Mouse (Mus musculus): ENCODE measurements around the gene Dct. TPM values are rescaled to one million over a fixed set of nuclear protein-coding genes. Genes with fewer than 3 reads are reported as not detected.
A peak's percentile ranks its signal among the peaks of the same experiment; 100 is the strongest.

Gene Dct
- polyA plus RNA-seq, 1 experiment from 2014 or later: 1.4 TPM

GRCm38 (mm10) chr14:118069439-118070079 lies 17.5 kb upstream of the Dct start:
- Histone ChIP-seq H3K4me1 (replicated peaks) (no peaks in the 10 kb centered on the region), H3K36me3 (no peaks in the 10 kb centered on the region), H3K27me3 (replicated peaks) (no peaks in the 10 kb centered on the region), H3K4me3 (replicated peaks) (no peak overlapping the region), H3K27ac (no peak overlapping the region), H3K9me3 (no peaks in the 10 kb centered on the region), H3K9ac (no peak overlapping the region), H3K4me2 (replicated peaks) (no peak overlapping the region)
- 0 out of 2 replicates have a peak, but pooled peaks have one; percentile 43 for ATAC-seq
- WGBS: 73% methylated on average over 12 of the region's 12 CpGs

- Histone ChIP-seq H3K27ac (no peak overlapping the region), H3K9me3 (no peaks in the 10 kb centered on the region), H3K27me3 (replicated peaks) (no peaks in the 10 kb centered on the region), H3K4me1 (replicated peaks) (no peaks in the 10 kb centered on the region), H3K4me3 (replicated peaks) (no peak overlapping the region), H3K9ac (no peak overlapping the region), H3K4me2 (replicated peaks) (no peak overlapping the region), H3K36me3 (no peaks in the 10 kb centered on the region)
- WGBS: 82% methylated on average over 7 of the region's 7 CpGs
- no peak for ATAC-seq
Observed at GRCm38 (mm10) chr14:118061766-118062432, 9.9 kb upstream of the Dct start.

GRCm38 (mm10) chr14:118058581-118058886 lies 6.5 kb upstream of the Dct start:
- H3K27me3 ChIP-seq (replicated peaks): no peaks in the 10 kb centered on the region
- no peaks in the 10 kb centered on the region for H3K36me3 ChIP-seq
- peak; percentile 77 for ATAC-seq
- H3K27ac ChIP-seq: no peak overlapping the region
- H3K9ac ChIP-seq: no peak overlapping the region
- no peaks in the 10 kb centered on the region for H3K4me1 ChIP-seq (replicated peaks)
- no peak overlapping the region for H3K4me3 ChIP-seq (replicated peaks)
- no peak overlapping the region for H3K4me2 ChIP-seq (replicated peaks)
- no peaks in the 10 kb centered on the region for H3K9me3 ChIP-seq
- WGBS: 70% methylated on average over 4 of the region's 4 CpGs

GRCm38 (mm10) chr14:118057696-118058580 lies 5.9 kb upstream of the Dct start:
- H3K4me2 ChIP-seq (replicated peaks): no peak overlapping the region
- no peaks in the 10 kb centered on the region for H3K9me3 ChIP-seq
- no peaks in the 10 kb centered on the region for H3K4me1 ChIP-seq (replicated peaks)
- peak; percentile 77 for ATAC-seq
- H3K27me3 ChIP-seq (replicated peaks): no peaks in the 10 kb centered on the region
- no peaks in the 10 kb centered on the region for H3K36me3 ChIP-seq
- WGBS: 76% methylated on average over 25 of the region's 25 CpGs
- no peak overlapping the region for H3K4me3 ChIP-seq (replicated peaks)
- no peak overlapping the region for H3K27ac ChIP-seq
- H3K9ac ChIP-seq: no peak overlapping the region

- H3K27ac ChIP-seq: no peak overlapping the region
- H3K27me3 ChIP-seq (replicated peaks): no peaks in the 10 kb centered on the region
- no peaks in the 10 kb centered on the region for H3K9me3 ChIP-seq
- no peaks in the 10 kb centered on the region; the same call in 1 of the 2 replicates for H3K4me1 ChIP-seq (replicated peaks)
- H3K4me2 ChIP-seq (replicated peaks): no peak overlapping the region
- H3K4me3 ChIP-seq (replicated peaks): no peak overlapping the region
- WGBS: 84% methylated on average over 11 of the region's 11 CpGs
- H3K9ac ChIP-seq: no peak overlapping the region
- no peaks in the 10 kb centered on the region for H3K36me3 ChIP-seq
- ATAC-seq: no peak
Observed at GRCm38 (mm10) chr14:118052770-118053169, 726 bp upstream of the Dct start.

GRCm38 (mm10) chr14:118051396-118051795 lies 648 bp downstream of the Dct start:
- Histone ChIP-seq H3K27me3 (replicated peaks) (no peaks in the 10 kb centered on the region), H3K4me2 (replicated peaks) (peak overlapping the region; percentile 22; the same call in 1 of the 2 replicates), H3K4me1 (replicated peaks) (no peaks in the 10 kb centered on the region; the same call in 1 of the 2 replicates), H3K27ac (0 out of 2 replicates have a peak overlapping the region, but pooled peaks have one; percentile 25), H3K4me3 (replicated peaks) (no peak overlapping the region), H3K9me3 (no peaks in the 10 kb centered on the region), H3K9ac (no peak overlapping the region), H3K36me3 (no peaks in the 10 kb centered on the region)
- ATAC-seq: no peak
- 68% methylated on average over 11 of the region's 11 CpGs for WGBS

GRCm38 (mm10) chr14:118050990-118051389 lies 1.1 kb downstream of the Dct start:
- Histone ChIP-seq H3K9me3 (no peaks in the 10 kb centered on the region), H3K27ac (0 out of 2 replicates have a peak overlapping the region, but pooled peaks have one; percentile 25), H3K27me3 (replicated peaks) (no peaks in the 10 kb centered on the region), H3K4me3 (replicated peaks) (no peak overlapping the region), H3K9ac (no peak overlapping the region), H3K4me1 (replicated peaks) (no peaks in the 10 kb centered on the region; the same call in 1 of the 2 replicates), H3K36me3 (no peaks in the 10 kb centered on the region), H3K4me2 (replicated peaks) (peak overlapping the region; percentile 22; the same call in 1 of the 2 replicates)
- WGBS: 56% methylated on average over 12 of the region's 12 CpGs
- peak; percentile 89 for ATAC-seq

GRCm38 (mm10) chr14:118050431-118050830 lies 1.6 kb downstream of the Dct start:
- ATAC-seq: no peak
- no peak overlapping the region for H3K4me3 ChIP-seq (replicated peaks)
- H3K4me2 ChIP-seq (replicated peaks): no peak overlapping the region
- no peak overlapping the region for H3K27ac ChIP-seq
- H3K36me3 ChIP-seq: no peaks in the 10 kb centered on the region
- H3K27me3 ChIP-seq (replicated peaks): no peaks in the 10 kb centered on the region
- H3K4me1 ChIP-seq (replicated peaks): no peaks in the 10 kb centered on the region; the same call in 1 of the 2 replicates
- WGBS: 72% methylated on average over 10 of the region's 10 CpGs
- no peaks in the 10 kb centered on the region for H3K9me3 ChIP-seq
- H3K9ac ChIP-seq: no peak overlapping the region

- no peaks in the 10 kb centered on the region for H3K36me3 ChIP-seq
- no peaks in the 10 kb centered on the region for H3K9me3 ChIP-seq
- WGBS: 70% methylated on average over 12 of the region's 12 CpGs
- no peak overlapping the region for H3K4me3 ChIP-seq (replicated peaks)
- no peak for ATAC-seq
- no peak overlapping the region for H3K9ac ChIP-seq
- no peak overlapping the region for H3K4me2 ChIP-seq (replicated peaks)
- no peak overlapping the region for H3K27ac ChIP-seq
- no peaks in the 10 kb centered on the region for H3K27me3 ChIP-seq (replicated peaks)
- H3K4me1 ChIP-seq (replicated peaks): no peaks in the 10 kb centered on the region; the same call in 1 of the 2 replicates
Observed at GRCm38 (mm10) chr14:118049648-118050238, 2.3 kb downstream of the Dct start.

GRCm38 (mm10) chr14:118042963-118043362 lies 9.1 kb downstream of the Dct start:
- no peak for ATAC-seq
- Histone ChIP-seq H3K9me3 (no peaks in the 10 kb centered on the region), H3K9ac (no peak overlapping the region), H3K4me1 (replicated peaks) (no peaks in the 10 kb centered on the region), H3K4me2 (replicated peaks) (no peak overlapping the region), H3K27ac (no peak overlapping the region), H3K27me3 (replicated peaks) (no peaks in the 10 kb centered on the region), H3K36me3 (no peaks in the 10 kb centered on the region), H3K4me3 (replicated peaks) (no peak overlapping the region)
- 90% methylated on average over 17 of the region's 17 CpGs for WGBS

GRCm38 (mm10) chr14:118042066-118042762 lies 9.8 kb downstream of the Dct start:
- Histone ChIP-seq H3K4me1 (replicated peaks) (no peaks in the 10 kb centered on the region), H3K27me3 (replicated peaks) (no peaks in the 10 kb centered on the region), H3K4me3 (replicated peaks) (no peak overlapping the region), H3K9ac (no peak overlapping the region), H3K36me3 (no peaks in the 10 kb centered on the region), H3K9me3 (no peaks in the 10 kb centered on the region), H3K27ac (no peak overlapping the region), H3K4me2 (replicated peaks) (no peak overlapping the region)
- WGBS: 83% methylated on average over 18 of the region's 18 CpGs
- no peak for ATAC-seq
